9 mouse cellular contexts compared by ENCODE assay signal in the genomic region with DNA sequence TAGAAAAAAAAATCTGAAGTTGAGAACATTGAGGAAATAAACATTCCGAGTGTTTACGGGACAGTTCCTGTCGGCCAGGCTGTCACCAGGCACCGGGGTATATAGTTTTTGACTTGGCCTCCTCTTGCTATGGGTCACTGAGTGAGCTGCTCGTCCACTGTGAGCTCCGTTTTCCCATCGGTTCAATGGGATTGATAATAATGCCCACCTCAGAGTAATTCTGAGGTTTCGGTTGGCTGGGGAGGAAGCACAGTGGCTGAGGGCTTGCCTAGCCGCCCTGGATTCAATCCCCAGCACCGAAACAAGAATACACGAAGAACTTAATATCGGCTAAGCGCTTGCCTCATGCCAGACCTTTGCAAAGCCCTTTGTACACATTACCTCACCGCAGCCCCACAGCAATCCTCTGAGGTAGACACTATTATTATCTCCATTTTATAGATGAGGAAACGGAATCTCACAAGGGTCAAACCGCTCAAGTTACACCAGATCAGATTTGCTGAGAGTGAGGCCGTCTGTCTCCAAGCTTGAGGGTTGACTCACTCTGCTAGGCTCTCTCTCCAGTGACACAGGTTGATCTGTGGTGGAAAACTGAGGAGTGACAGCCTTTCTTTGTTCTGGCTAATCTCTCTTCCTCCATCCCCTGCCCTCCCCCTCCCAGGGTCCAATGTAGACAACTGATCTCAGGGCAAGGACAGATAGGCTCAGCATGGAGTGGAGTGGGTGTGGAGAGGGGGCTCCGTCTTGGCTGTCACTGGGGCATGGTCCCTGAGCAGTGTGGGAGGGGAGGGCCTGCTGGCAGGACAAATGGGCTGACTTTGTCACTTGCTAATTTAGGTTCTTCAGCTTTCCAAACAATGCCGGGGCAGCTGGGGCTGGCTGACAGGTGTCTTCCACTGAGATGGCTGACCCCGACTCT. TPM values are rescaled to one million over a fixed set of nuclear protein-coding genes. Genes with fewer than 3 reads are reported as not detected.
DNase-seq lines count a peak whose midpoint lies in the region; ATAC-seq and TF ChIP-seq lines count a peak whose summit lies in the region.
"Had no signal": no experiment of that assay in that cellular context is flagged by ENCODE, and none has a peak within 500 bp of the region (broad histone marks: within the 10 kb centered on the region; RNA-seq: fewer than 3 reads in every experiment).

No protein-coding gene starts in this region.

- H3K4me3 ChIP-seq in heart, embryonic 14.5 days (ENCODE audit: control insufficient read depth in 1 of 2, insufficient read depth in 1 of 2, low read depth in 1 of 2, low read length in 2 of 2): peak overlapping the region; percentile 32 to 35
- H3K4me3 ChIP-seq in forebrain, postnatal 0 days (ENCODE audit: low read depth, low read length): no peak overlapping the region
- H3K4me3 ChIP-seq in liver, embryonic 15.5 days (replicated peaks): no peak overlapping the region
- no peak overlapping the region for H3K4me3 ChIP-seq in neural tube, embryonic 15.5 days (replicated peaks)

- intact Hi-C loops in heart, postnatal 25 days (cut with DNase I): no loop called here

- 4% methylated on average over 20 of the region's 20 CpGs for WGBS in heart, embryonic 14.5 days
- 50% methylated on average over 20 of the region's 20 CpGs for WGBS in forebrain, postnatal 0 days
- WGBS in liver, embryonic 15.5 days (ENCODE audit: insufficient replicate concordance): 13% methylated on average over 20 of the region's 20 CpGs
- 55% methylated on average over 20 of the region's 20 CpGs for WGBS in neural tube, embryonic 15.5 days

- peak overlapping the region; percentile 79 for H3K4me2 ChIP-seq in heart, embryonic 14.5 days (ENCODE audit: low read length)
- peak overlapping the region; percentile 42; the same call in 1 of the 2 replicates for H3K4me2 ChIP-seq in forebrain, postnatal 0 days (ENCODE audit: low read depth)
- peak overlapping the region; percentile 50 for H3K4me2 ChIP-seq in liver, embryonic 15.5 days
- H3K4me2 ChIP-seq in neural tube, embryonic 15.5 days: peak overlapping the region; percentile 48

- peak overlapping the region; percentile 78 for H3K9ac ChIP-seq in heart, embryonic 14.5 days (ENCODE audit: low read length)
- peak overlapping the region; percentile 39; the same call in 1 of the 2 replicates for H3K9ac ChIP-seq in forebrain, postnatal 0 days
- no peak overlapping the region for H3K9ac ChIP-seq in liver, embryonic 15.5 days
- H3K9ac ChIP-seq in neural tube, embryonic 15.5 days (replicated peaks): no peak overlapping the region

- peaks cover 55 to 73% of the 10 kb centered on the region in 2 experiments for H3K4me1 ChIP-seq in heart, embryonic 14.5 days (ENCODE audit: control insufficient read depth in 2 of 2, insufficient read depth in 2 of 2, low read length in 2 of 2)
- H3K4me1 ChIP-seq in forebrain, postnatal 0 days (ENCODE audit: insufficient read depth): peaks cover 8% of the 10 kb centered on the region; the same call in 1 of the 2 replicates
- peaks cover 17% of the 10 kb centered on the region for H3K4me1 ChIP-seq in liver, embryonic 15.5 days (replicated peaks)
- peaks cover 15% of the 10 kb centered on the region for H3K4me1 ChIP-seq in neural tube, embryonic 15.5 days

- H3K36me3 ChIP-seq in heart, embryonic 14.5 days (ENCODE audit: control insufficient read depth, insufficient read depth, low read length): no peaks in the 10 kb centered on the region
- no peaks in the 10 kb centered on the region for H3K36me3 ChIP-seq in forebrain, postnatal 0 days (ENCODE audit: insufficient read depth)
- H3K36me3 ChIP-seq in liver, embryonic 15.5 days (replicated peaks): no peaks in the 10 kb centered on the region
- H3K36me3 ChIP-seq in neural tube, embryonic 15.5 days: no peaks in the 10 kb centered on the region
- H3K36me3 ChIP-seq: G1E had no signal

- no peak for DNase-seq in heart, postnatal 25 days (ENCODE audit: low spot score)
- DNase-seq in forebrain, postnatal 0 days: no peak
- no peak for DNase-seq in ovary, postnatal 36 days (ENCODE audit: low spot score)
- no peak for DNase-seq in cerebellum, adult 9-10 months
- no peak for DNase-seq in ovary, postnatal 14 days (ENCODE audit: low spot score)

- no peak for TF ChIP-seq CTCF in forebrain, postnatal 0 days (IDR thresholded peaks at IDR 0.05; ENCODE audit: low read depth)

- peak; percentile 67 for ATAC-seq in heart, embryonic 14.5 days (ENCODE audit: insufficient number of reproducible peaks, insufficient read depth, low FRiP score, low read depth)
- ATAC-seq in forebrain, postnatal 0 days: no peak
- ATAC-seq in liver, embryonic 15.5 days (ENCODE audit: insufficient read depth): no peak
- no peak for ATAC-seq in neural tube, embryonic 15.5 days (ENCODE audit: low FRiP score)

- no peaks in the 10 kb centered on the region for H3K9me3 ChIP-seq in heart, embryonic 14.5 days (ENCODE audit: control insufficient read depth, low read length)
- H3K9me3 ChIP-seq in forebrain, postnatal 0 days (ENCODE audit: low read length): no peaks in the 10 kb centered on the region
- no peaks in the 10 kb centered on the region for H3K9me3 ChIP-seq in liver, embryonic 15.5 days (replicated peaks)
- no peaks in the 10 kb centered on the region for H3K9me3 ChIP-seq in neural tube, embryonic 15.5 days (replicated peaks)
- H3K9me3 ChIP-seq: G1E had no signal

- H3K27me3 ChIP-seq in heart, embryonic 14.5 days (ENCODE audit: control insufficient read depth, insufficient read depth, low read length): no peaks in the 10 kb centered on the region
- no peaks in the 10 kb centered on the region; the same call in 1 of the 2 replicates for H3K27me3 ChIP-seq in forebrain, postnatal 0 days (ENCODE audit: insufficient read depth, low read length)
- peaks cover 56% of the 10 kb centered on the region for H3K27me3 ChIP-seq in liver, embryonic 15.5 days
- peaks cover 15% of the 10 kb centered on the region; the same call in 1 of the 2 replicates for H3K27me3 ChIP-seq in neural tube, embryonic 15.5 days (replicated peaks)

- H3K27ac ChIP-seq in heart, embryonic 14.5 days (replicated peaks in 1 of 2; ENCODE audit: control insufficient read depth in 1 of 2, insufficient read depth in 1 of 2, low read depth in 2 of 2, low read length in 2 of 2): peak overlapping the region; percentile 93 to 96
- no peak overlapping the region for H3K27ac ChIP-seq in forebrain, postnatal 0 days (ENCODE audit: low read depth, low read length)
- H3K27ac ChIP-seq in liver, embryonic 15.5 days (replicated peaks): no peak overlapping the region
- H3K27ac ChIP-seq in neural tube, embryonic 15.5 days (replicated peaks): no peak overlapping the region

RNA-seq across cellular contexts. Expression of gene Tnni1, which starts 15.2 kb away (rescaled TPM):
- polyA plus RNA-seq in heart, embryonic 14.5 days (2014; fragmentation: Nextera tagmentation; extraction: Ambion mirVana): 5,020 and 5,035 TPM in 2 replicates
- total RNA-seq in heart, postnatal 25 days (2021): 1 to 10 TPM; 2.0 to 2.3 TPM
- total RNA-seq in forebrain, postnatal 0 days (2014; rRNA removed): 0.19 TPM in 1 of 2 replicates, not detected in the other
- polyA plus RNA-seq in forebrain, postnatal 0 days (2015; fragmentation: Nextera tagmentation; extraction: Ambion mirVana): 0.39 and 0.48 TPM in 2 replicates
- 15.5 and 23.2 TPM in 2 replicates for polyA plus RNA-seq in liver, embryonic 15.5 days (2015; fragmentation: Nextera tagmentation; extraction: Ambion mirVana)
- 19.9 and 31.1 TPM in 2 replicates for polyA plus RNA-seq in neural tube, embryonic 15.5 days (2015; fragmentation: Nextera tagmentation; extraction: Ambion mirVana)

RNA-seq across cellular contexts. Expression of gene Lad1, which starts 23.9 kb away (rescaled TPM):
- polyA plus RNA-seq in heart, embryonic 14.5 days (2014; fragmentation: Nextera tagmentation; extraction: Ambion mirVana): 3.1 and 4.8 TPM in 2 replicates
- 1 to 10 TPM; 5.6 to 6.0 TPM for total RNA-seq in heart, postnatal 25 days (2021)
- total RNA-seq in forebrain, postnatal 0 days (2014; rRNA removed): 0.31 and 0.81 TPM in 2 replicates
- 0.35 and 0.40 TPM in 2 replicates for polyA plus RNA-seq in forebrain, postnatal 0 days (2015; fragmentation: Nextera tagmentation; extraction: Ambion mirVana)
- 0.30 and 0.56 TPM in 2 replicates for polyA plus RNA-seq in liver, embryonic 15.5 days (2015; fragmentation: Nextera tagmentation; extraction: Ambion mirVana)
- polyA plus RNA-seq in neural tube, embryonic 15.5 days (2015; fragmentation: Nextera tagmentation; extraction: Ambion mirVana): 0.65 and 15.3 TPM in 2 replicates
- polyA plus RNA-seq: G1E had no signal

RNA-seq across cellular contexts. Expression of gene Phlda3, which starts 28.6 kb away (rescaled TPM):
- 72.4 and 77.2 TPM in 2 replicates for polyA plus RNA-seq in heart, embryonic 14.5 days (2014; fragmentation: Nextera tagmentation; extraction: Ambion mirVana)
- 10 to 100 TPM; 12.9 to 14.6 TPM for total RNA-seq in heart, postnatal 25 days (2021)
- 23.6 and 27.2 TPM in 2 replicates for total RNA-seq in forebrain, postnatal 0 days (2014; rRNA removed)
- polyA plus RNA-seq in forebrain, postnatal 0 days (2015; fragmentation: Nextera tagmentation; extraction: Ambion mirVana): 28.5 and 30.3 TPM in 2 replicates
- polyA plus RNA-seq in liver, embryonic 15.5 days (2015; fragmentation: Nextera tagmentation; extraction: Ambion mirVana): 6.2 and 6.7 TPM in 2 replicates
- 54.1 and 62.9 TPM in 2 replicates for polyA plus RNA-seq in neural tube, embryonic 15.5 days (2015; fragmentation: Nextera tagmentation; extraction: Ambion mirVana)

RNA-seq across cellular contexts. Expression of gene Tnnt2, which starts 41.7 kb away (rescaled TPM):
- 7,347 and 7,875 TPM in 2 replicates for polyA plus RNA-seq in heart, embryonic 14.5 days (2014; fragmentation: Nextera tagmentation; extraction: Ambion mirVana)
- total RNA-seq in heart, postnatal 25 days (2021): 1,000 to 10,000 TPM; 8,717 to 8,772 TPM
- total RNA-seq in forebrain, postnatal 0 days (2014; rRNA removed): 0.67 and 0.77 TPM in 2 replicates
- polyA plus RNA-seq in forebrain, postnatal 0 days (2015; fragmentation: Nextera tagmentation; extraction: Ambion mirVana): 0.63 and 0.89 TPM in 2 replicates
- polyA plus RNA-seq in liver, embryonic 15.5 days (2015; fragmentation: Nextera tagmentation; extraction: Ambion mirVana): 8.0 and 11.4 TPM in 2 replicates
- 9.7 and 12.3 TPM in 2 replicates for polyA plus RNA-seq in neural tube, embryonic 15.5 days (2015; fragmentation: Nextera tagmentation; extraction: Ambion mirVana)
- polyA plus RNA-seq: G1E had no signal

Comparison
In these comparisons a context has a peak if more than half of its experiments do, and no peak if none do; other contexts are left out.
1. H3K27ac ChIP-seq: peak in heart, embryonic 14.5 days (2 of 2); none in forebrain, postnatal 0 days (single experiment), liver, embryonic 15.5 days (single experiment) and neural tube, embryonic 15.5 days (single experiment).
2. H3K4me3 ChIP-seq: peak in heart, embryonic 14.5 days (2 of 2); none in forebrain, postnatal 0 days (single experiment), liver, embryonic 15.5 days (single experiment) and neural tube, embryonic 15.5 days (single experiment).
3. H3K9ac ChIP-seq: peak in heart, embryonic 14.5 days (single experiment) and forebrain, postnatal 0 days (single experiment); none in liver, embryonic 15.5 days (single experiment) and neural tube, embryonic 15.5 days (single experiment).
4. RNA of gene Tnni1, which starts 15.2 kb away (polyA plus RNA-seq): 5,020 to 5,035 TPM in heart, embryonic 14.5 days; 19.9 to 31.1 TPM in neural tube, embryonic 15.5 days, 15.5 to 23.2 TPM in liver, embryonic 15.5 days and 0.39 to 0.48 TPM in forebrain, postnatal 0 days; every median in the first group is over 100 times any median in the second.
5. Peak in every context shown above with its lines, with median percentiles within 50 percentile points of each other: H3K4me2 ChIP-seq.